Mouse (Mus musculus) ovary, adult 18-20 months (tissue): ENCODE results near the gene Ncln.

Experiments
- DNase-seq: peaks from one replicate; pipeline ENCODE4 v3.0.0; 2022; ENCODE audit warnings: low spot score, mixed read lengths

Ncln gene

GRCm38 (mm10) chr10:81489941-81490340, 6.3 kb downstream of the Ncln start:
- no peak for DNase-seq

- no peak for DNase-seq
These were observed 8.1 kb downstream of the Ncln start for GRCm38 (mm10) chr10:81488081-81488480.

DNA sequence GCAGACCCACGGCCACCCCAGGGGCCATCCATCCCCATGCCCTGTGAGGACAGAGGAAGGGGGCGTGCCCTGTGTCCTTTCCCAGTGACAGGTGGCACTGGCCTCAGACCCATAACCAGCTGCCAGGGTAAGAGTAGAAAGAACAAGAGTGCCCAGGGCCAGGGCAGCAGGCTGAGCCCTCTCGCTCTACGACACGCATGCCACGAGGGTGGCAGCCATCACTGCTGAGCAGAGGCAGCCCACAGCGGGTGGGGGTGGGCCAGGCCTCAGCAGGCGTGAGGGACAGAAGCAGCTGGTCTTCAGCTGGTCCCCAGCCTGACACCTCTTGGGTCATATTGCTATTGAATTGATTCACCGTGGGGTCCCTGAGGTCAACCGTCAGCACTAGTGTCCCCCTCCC, 9.7 kb downstream of the Ncln start:
- DNase-seq = no peak

GRCm38 (mm10) chr10:81485479-81486018, 10.6 kb downstream of the Ncln start:
- no peak for DNase-seq

DNA sequence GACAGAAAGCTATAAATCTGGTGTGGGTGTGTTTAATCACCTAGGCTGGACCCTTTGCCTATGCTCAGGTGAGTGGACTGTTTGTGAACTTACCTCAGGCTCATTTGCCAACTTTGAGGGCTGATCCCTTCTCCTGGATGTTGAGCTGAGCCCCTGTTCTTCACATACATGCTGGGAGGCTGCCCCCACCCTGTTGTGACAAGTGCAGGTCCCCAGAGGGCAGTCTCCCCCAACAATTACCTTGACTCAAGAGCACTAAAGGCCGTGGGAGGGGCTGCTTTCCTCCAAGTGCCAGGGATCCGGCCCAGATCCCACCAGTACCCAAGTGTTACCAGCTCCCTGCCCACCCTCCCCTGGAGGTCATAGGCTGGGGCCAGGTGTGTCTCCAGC, 11.1 kb downstream of the Ncln start:
- DNase-seq = no peak

DNA sequence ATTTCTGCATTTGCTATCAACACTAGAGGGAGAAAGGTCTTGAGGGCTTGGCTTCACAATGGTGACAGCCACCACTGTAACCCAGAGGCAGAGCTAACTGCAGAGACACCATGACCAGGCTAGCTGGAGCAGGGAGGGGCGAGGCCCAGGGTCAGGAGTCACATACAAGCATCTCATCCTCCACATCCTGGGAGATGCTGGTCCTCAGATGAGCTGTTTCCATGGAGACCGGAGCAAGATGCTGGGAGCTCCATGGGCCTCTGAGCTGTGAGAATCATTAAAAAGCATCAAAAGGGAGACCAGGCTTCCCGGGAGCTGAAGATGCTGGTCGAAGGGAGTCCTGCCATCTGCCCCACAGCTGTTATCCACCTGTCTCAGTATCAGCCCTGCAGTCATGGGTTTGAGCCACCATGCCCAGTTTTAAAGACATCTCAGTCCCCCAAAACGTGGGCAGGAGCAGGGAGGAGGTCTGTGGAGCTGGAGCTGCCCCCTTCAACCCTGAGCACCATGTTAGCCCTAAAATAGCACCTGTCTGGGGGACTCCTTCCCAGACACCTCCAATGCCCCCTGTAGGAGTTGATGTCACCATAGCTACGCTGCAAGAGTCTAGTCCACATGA, 11.6 kb downstream of the Ncln start:
- DNase-seq = no peak

DNA sequence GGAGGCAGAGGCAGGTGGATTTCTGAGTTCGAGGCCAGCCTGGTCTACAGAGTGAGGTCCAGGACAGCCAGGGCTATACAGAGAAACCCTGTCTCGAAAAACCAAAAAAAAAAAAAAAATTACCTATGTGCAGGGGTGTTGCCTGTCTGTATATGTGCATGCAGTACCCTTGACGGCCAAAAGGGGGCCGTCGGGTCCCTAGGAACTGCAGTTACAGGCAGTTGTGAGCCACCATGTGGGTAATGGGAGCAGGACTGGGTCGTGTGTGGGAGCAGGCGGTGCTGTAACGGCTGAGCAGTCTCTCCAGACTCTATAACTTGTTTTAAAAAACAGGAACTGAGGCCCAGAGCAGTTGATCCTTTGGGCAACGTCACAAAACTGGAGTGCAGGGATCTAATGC, 12.2 kb downstream of the Ncln start:
- no peak for DNase-seq

DNA sequence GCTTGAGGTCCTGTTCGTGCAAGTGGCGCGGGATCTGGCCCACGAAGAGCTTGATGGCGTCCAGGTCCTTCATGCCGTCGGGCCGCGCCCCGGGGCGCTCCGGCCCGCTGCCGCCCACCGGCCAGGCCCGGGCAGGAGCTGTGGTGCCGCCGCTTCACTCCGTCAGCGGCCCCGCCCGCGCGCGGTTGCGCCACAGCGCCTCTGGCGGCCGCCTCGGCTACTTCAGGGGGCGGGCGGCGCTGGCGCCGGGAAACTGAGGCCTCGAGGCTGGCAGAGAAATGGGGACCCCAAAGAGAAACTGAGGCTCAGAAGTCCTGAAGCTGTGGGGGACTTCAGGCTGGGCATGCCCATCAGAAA, 13.7 kb downstream of the Ncln start, which contains the start of gene Celf5:
Gene Celf5 (minus strand): TSS at position 177 of the 357 bp plus-strand sequence.
- DNase-seq = no peak

- no peak for DNase-seq
These were observed 14.3 kb downstream of the Ncln start for GRCm38 (mm10) chr10:81481605-81482532.

- DNase-seq = no peak
These were observed 21.7 kb downstream of the Ncln start for GRCm38 (mm10) chr10:81474461-81474860.

GRCm38 (mm10) chr10:81473003-81473451, 23.2 kb downstream of the Ncln start:
- no peak for DNase-seq

GRCm38 (mm10) chr10:81472403-81473002, 23.7 kb downstream of the Ncln start:
- no peak for DNase-seq

DNA sequence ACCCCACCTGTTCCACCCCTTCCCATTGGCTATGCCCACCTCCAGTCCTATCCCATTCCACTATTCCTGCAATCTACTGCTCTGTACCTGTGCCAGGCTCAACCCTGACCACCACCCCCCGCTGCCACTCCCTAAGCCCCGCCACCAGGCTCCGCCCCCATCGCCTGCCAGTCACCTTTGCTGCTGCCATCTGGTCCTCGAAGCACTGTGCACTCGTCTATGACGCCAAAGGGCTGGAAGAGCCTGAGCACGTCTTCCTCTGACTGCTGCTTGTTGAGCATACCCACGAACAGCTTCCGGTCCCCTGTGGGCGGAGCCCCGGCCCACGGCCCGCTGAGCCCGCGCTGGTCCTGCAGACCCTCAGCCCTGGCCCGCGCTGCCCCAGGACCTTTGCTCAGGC, 25.7 kb downstream of the Ncln start:
- DNase-seq = no peak

DNA sequence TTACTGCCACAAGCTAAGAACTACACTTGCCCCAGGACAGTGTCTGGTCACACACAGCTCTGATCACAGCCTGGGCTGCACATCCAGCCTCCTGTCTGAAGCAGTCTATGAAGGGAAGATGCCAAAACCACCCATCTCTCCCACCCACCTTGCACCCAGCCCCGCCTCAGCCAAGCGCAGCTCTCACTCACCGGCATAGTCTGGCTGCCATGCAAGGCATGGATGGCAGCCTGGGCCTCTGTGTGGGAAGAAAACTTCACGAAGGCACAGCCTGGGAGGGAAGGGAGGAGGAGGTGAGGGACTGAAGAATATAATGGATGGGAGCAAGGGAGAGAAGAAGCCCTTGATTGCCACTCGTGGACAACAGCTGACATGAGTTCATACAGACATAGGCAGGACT, 26.9 kb downstream of the Ncln start:
- DNase-seq = no peak

DNA sequence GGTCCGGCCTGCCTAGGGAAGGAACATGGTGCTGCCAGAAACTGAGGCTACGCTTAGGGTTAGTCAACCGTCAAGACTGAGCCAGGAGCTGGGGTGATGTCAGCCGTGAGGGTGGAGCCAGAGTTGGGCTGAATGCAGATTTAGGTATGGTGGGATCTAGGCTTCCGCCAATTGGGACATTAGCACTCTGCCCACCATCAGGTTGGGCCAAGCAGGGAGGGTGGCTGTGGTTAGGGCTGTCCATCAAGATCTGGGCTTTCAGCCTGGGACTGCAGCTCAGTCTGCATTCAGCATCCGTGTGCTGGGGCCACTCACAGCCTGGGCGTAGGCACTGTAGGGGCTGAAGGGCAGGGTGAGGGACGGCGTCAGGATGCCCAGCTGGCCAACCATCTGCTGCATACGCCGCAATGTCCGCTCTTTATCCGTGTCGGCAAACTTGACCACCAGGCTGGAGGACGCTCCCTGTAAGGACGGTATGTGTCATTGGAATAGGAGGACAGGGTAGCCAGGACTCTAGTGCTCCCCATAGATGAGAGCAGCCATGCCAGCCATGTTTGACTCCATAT, 28.4 kb downstream of the Ncln start:
- no peak for DNase-seq

DNA sequence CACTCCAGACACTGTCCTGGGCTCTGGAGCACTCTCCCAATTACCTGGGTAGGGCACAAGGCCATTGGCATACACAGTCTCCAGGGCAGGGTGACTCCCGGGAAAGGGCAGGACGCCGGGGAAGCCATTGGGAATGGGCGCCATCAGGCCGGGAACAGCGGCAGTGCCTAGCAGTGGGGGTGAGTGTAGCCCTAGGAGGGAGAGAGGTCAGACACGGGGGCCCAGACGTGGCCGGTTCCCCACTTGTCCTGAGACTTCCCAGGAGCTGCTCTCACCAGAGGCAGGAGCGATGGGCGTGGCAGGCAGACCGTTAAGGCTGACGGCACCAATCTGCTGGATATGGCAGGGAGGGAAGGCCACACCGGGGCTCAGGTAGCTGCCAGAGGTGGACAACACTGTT, 29.3 kb downstream of the Ncln start:
- no peak for DNase-seq

DNA sequence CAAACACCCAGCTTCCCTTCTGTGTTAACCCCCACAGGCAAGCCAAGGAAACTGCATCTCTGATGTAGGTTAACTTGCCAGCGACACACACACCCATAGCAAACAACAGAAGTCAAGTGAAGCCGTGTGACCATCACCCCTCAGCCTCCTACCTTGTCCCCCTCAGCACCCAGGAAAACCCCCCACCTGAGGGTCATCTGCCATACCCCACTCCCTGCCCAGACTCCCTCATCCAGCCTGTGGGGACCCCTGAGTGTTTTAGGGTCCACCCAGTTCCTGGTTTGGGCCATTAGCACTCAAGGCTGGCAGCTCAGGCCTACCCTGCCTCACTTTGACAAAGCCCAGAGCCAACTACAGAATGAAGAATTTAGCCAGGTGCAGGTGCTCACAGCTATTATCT, 30.1 kb downstream of the Ncln start:
- DNase-seq = no peak

GRCm38 (mm10) chr10:81465265-81465645, 30.9 kb downstream of the Ncln start:
- no peak for DNase-seq

DNA sequence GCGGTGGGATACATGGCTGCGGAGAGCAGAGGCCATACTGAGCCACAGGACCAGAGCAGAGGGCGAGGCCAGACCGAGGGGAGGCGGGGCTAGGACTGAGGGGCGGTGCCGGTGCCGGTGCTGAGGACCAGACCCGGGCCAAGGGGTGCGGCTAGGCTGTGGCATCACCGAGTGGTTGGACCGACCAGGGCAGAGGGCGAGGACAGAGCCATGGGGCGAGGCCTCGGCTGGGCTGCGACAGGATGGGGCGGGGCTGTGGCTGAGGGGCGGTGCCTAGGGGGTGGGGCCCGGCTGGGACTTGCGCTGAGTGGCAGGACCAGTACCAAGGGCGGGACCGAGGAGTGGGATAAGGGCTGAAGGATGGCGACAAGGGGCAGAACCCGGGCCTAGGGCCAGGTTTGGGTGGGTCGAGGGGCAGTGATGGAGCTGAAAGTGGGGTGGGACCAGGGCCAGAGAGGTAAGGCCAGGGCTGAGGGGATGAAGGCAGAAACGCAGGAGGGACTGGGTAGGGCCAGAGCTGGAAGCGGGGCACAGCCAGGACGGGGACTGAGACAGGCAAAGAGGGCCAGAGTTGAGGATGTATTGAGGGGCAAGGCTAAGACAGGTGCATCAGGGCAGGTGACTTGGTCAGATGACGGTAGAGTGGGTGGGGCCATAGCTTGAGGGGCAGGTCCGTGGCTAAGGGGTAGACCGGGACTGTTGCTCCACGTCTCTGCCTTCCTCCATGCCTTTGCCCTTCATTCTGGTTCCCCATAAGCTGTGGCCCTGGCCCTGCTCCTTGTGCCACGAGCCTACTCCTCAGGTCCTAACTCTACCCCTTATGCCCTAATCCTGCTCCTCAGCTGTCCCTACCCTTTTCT, 31.6 kb downstream of the Ncln start:
- no peak for DNase-seq

DNA sequence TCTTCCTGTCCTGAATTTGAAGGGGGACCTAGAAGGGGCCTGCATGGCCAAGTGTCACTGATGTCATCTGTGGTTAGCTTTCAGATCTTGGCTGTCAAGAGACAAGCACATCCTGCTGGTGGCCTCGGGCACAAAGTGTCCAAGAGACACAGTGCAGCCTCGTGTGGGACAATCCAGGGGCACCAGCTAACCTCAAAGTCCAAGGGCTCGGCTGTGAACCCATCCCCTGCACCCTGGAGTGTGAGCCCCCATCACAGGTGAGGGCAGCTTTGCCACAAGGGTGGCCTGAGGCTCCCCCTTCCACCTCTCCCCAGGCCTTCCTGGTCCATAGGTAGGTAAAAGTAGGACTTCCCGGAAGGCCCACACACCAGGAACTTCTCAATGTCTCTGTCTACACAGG, 32.7 kb downstream of the Ncln start:
- no peak for DNase-seq

DNA sequence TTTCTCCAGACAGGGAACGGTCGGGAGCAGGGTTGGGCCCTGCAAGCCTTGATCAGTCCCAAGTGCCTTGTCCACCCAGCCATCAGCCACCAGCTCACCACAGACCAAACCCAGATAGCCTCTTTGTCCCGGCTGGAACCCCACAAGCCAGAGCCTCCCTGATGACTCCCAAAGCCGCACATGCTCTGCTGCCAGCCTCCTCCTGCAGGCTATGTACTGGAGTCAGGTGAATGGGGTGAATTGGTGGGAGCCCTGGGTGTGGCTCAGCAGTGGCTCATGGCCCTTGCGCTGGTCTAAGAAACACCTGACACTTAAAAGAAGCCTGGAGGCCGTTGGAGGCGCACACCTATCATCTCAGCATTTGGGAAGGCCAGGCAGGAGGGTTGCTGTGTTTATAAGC, 33.3 kb downstream of the Ncln start:
- DNase-seq = no peak

- DNase-seq = no peak
These were observed 33.8 kb downstream of the Ncln start for GRCm38 (mm10) chr10:81462415-81462804.
